9 mouse cellular contexts compared by ENCODE assay signal in the genomic region with DNA sequence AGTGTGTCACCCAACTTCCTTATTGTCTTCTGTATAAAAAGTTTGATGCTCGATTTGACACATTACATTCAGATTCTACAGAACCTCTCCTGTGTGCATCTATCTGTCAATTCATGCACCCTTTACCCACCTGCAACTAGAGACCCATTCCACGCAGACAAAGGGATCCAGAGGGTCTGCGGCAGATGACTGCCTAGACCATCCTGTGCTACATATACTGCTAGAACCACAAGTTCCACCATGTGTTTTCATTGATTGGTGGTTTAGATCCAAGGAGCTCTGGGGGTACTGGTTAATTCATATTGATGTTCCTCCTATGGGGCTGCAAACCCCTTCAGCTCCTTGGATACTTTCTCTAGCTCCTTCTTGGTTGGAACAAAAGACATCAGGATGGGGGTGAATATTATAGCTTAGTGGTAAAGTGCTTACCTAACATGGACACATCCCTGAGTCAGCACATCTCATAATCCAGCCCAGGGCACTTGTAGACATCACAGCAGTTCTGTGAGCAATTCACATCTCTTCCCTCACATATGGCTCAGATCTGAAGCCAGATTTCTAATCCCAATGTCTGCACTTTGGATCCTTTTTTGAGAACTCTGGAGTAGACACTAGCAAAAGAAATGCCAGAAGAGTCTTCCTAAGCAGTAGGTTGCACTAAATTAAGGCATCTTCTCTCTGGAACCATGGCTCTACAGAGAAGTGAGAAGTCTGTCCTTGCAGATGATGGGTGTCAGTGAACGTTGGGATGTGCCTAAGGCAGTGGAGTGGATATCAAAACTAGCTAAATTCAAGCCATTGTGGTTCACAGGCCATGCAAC.
DNase-seq lines count a peak whose midpoint lies in the region; ATAC-seq and TF ChIP-seq lines count a peak whose summit lies in the region.
"Had no signal": no experiment of that assay in that cellular context is flagged by ENCODE, and none has a peak within 500 bp of the region (broad histone marks: within the 10 kb centered on the region; RNA-seq: fewer than 3 reads in every experiment).

No protein-coding gene starts in this region.

- 63% methylated on average over 4 of the region's 4 CpGs for WGBS in kidney, embryonic 15.5 days

- H3K9ac ChIP-seq in kidney, embryonic 15.5 days: no peak overlapping the region

- no peak for TF ChIP-seq CTCF in bone marrow macrophage, adult 2 months (IDR thresholded peaks at IDR 0.05; ENCODE audit: low read depth, low read length)

- H3K4me3 ChIP-seq in kidney, embryonic 15.5 days (replicated peaks): peak overlapping the region; percentile 74
- H3K4me3 ChIP-seq in bone marrow macrophage, adult 2 months (ENCODE audit: insufficient read depth, low read length): peak overlapping the region; percentile 73; the same call in 1 of the 2 replicates

- no peak for ATAC-seq in kidney, embryonic 15.5 days (replicated peaks; ENCODE audit: low FRiP score)

- no peaks in the 10 kb centered on the region for H3K27me3 ChIP-seq in kidney, embryonic 15.5 days
- H3K27me3 ChIP-seq: heart, embryonic 12.5 days had no signal

- H3K4me2 ChIP-seq in kidney, embryonic 15.5 days: peak overlapping the region; percentile 71

- no peak for DNase-seq in kidney, adult 18-20 months
- DNase-seq in induced T-regulatory cell, adult 2 months (ENCODE audit: low read depth): peak; percentile 55
- peak; percentile 40 for DNase-seq in naive thymus-derived CD4-positive, alpha-beta T cell, adult 2 months (ENCODE audit: low read depth)
- DNase-seq in urinary bladder, postnatal 14 days (ENCODE audit: low spot score): no peak
- DNase-seq in kidney, postnatal 25 days: no peak
- no peak for DNase-seq in lung, postnatal 14 days

- peak overlapping the region; percentile 97 for H3K27ac ChIP-seq in kidney, embryonic 15.5 days
- H3K27ac ChIP-seq in bone marrow macrophage, adult 2 months (ENCODE audit: insufficient read depth, low read depth, low read length): no peak overlapping the region

- no peaks in the 10 kb centered on the region for H3K36me3 ChIP-seq in kidney, embryonic 15.5 days
- H3K36me3 ChIP-seq: heart, embryonic 12.5 days had no signal

- no peaks in the 10 kb centered on the region for H3K9me3 ChIP-seq in kidney, embryonic 15.5 days (replicated peaks)
- H3K9me3 ChIP-seq: heart, embryonic 12.5 days had no signal

- peaks cover 7% of the 10 kb centered on the region for H3K4me1 ChIP-seq in kidney, embryonic 15.5 days
- peaks cover 2% of the 10 kb centered on the region for H3K4me1 ChIP-seq in bone marrow macrophage, adult 2 months (ENCODE audit: control insufficient read depth, insufficient read depth, low read length)

- TF ChIP-seq POLR2A in bone marrow macrophage, adult 2 months (IDR thresholded peaks at IDR 0.05; ENCODE audit: borderline replicate concordance, low read depth, low read length): no peak

Comparison
In these comparisons a context has a peak if more than half of its experiments do, and no peak if none do; other contexts are left out.
1. DNase-seq: peak in induced T-regulatory cell, adult 2 months (single experiment) and naive thymus-derived CD4-positive, alpha-beta T cell, adult 2 months (single experiment); none in kidney, adult 18-20 months (single experiment), urinary bladder, postnatal 14 days (single experiment), kidney, postnatal 25 days (0 of 2) and lung, postnatal 14 days (single experiment).